Mouse (Mus musculus): ENCODE measurements around the gene Mesd. TPM values are rescaled to one million over a fixed set of nuclear protein-coding genes. Genes with fewer than 3 reads are reported as not detected.
A peak's percentile ranks its signal among the peaks of the same experiment; 100 is the strongest.

Gene Mesd
- polyA plus RNA-seq, 1 experiment: 34.6 TPM

GRCm38 (mm10) chr7:83863554-83863953 is 20.7 kb upstream of the Mesd start:
- no peaks in the 10 kb centered on the region for H3K27me3 ChIP-seq (ENCODE audit: control insufficient read depth, insufficient read depth, low read length)
- H3K4me1 ChIP-seq (ENCODE audit: control insufficient read depth, insufficient read depth, low read length): no peaks in the 10 kb centered on the region
- 58% methylated on average over 2 of the region's 2 CpGs for WGBS
- H3K27ac ChIP-seq (ENCODE audit: insufficient read depth, low read length): no peak overlapping the region
- no peak for TF ChIP-seq POLR2A (IDR thresholded peaks at IDR 0.05; ENCODE audit: borderline replicate concordance, insufficient read depth, low read length)
- TF ChIP-seq CTCF (IDR thresholded peaks at IDR 0.05; ENCODE audit: borderline replicate concordance, insufficient read depth, low read depth, low read length): no peak
- peak in 1 of 2 experiments; percentile 28 for DNase-seq
- no peak overlapping the region for H3K4me3 ChIP-seq (replicated peaks; ENCODE audit: insufficient read depth, low read depth, low read length)

DNA sequence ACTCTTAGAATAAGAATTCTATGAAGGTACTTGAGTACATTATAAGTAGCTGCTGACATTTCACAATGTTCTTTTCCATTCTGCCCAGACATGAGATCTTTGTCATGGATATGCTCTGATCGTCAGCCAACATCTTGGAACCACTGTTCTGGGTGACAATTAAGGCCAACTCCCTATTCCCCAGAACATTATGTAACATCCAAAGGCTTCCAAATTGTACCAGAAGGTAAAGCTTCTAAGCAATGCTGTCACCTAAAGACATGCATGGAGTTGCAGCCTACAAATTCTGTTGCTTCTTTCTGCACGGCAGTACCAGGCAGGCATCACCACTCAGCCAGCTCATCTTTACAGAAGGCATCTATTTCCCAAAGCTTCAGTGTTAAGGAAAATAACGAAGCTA is 16.1 kb upstream of the Mesd start:
- TF ChIP-seq CTCF (IDR thresholded peaks at IDR 0.05; ENCODE audit: borderline replicate concordance, insufficient read depth, low read depth, low read length): no peak
- TF ChIP-seq POLR2A (IDR thresholded peaks at IDR 0.05; ENCODE audit: borderline replicate concordance, insufficient read depth, low read length): no peak
- 68% methylated on average over 3 of the region's 3 CpGs for WGBS
- DNase-seq: no peak
- Histone ChIP-seq H3K27me3 (ENCODE audit: control insufficient read depth, insufficient read depth, low read length) (no peaks in the 10 kb centered on the region), H3K27ac (ENCODE audit: insufficient read depth, low read length) (no peak overlapping the region), H3K4me1 (ENCODE audit: control insufficient read depth, insufficient read depth, low read length) (peaks cover 4% of the 10 kb centered on the region), H3K4me3 (replicated peaks; ENCODE audit: insufficient read depth, low read depth, low read length) (no peak overlapping the region)

- Histone ChIP-seq H3K4me3 (replicated peaks; ENCODE audit: insufficient read depth, low read depth, low read length) (no peak overlapping the region), H3K4me1 (ENCODE audit: control insufficient read depth, insufficient read depth, low read length) (peaks cover 9% of the 10 kb centered on the region), H3K27ac (ENCODE audit: insufficient read depth, low read length) (no peak overlapping the region), H3K27me3 (ENCODE audit: control insufficient read depth, insufficient read depth, low read length) (no peaks in the 10 kb centered on the region)
- DNase-seq: no peak
- 72% methylated on average over 5 of the region's 5 CpGs for WGBS
- TF ChIP-seq CTCF (IDR thresholded peaks at IDR 0.05; ENCODE audit: borderline replicate concordance, insufficient read depth, low read depth, low read length) (no peak), POLR2A (IDR thresholded peaks at IDR 0.05; ENCODE audit: borderline replicate concordance, insufficient read depth, low read length) (no peak)
Observed at GRCm38 (mm10) chr7:83869839-83870543, 14.3 kb upstream of the Mesd start.

GRCm38 (mm10) chr7:83877088-83877487 is 7.2 kb upstream of the Mesd start:
- no peak for TF ChIP-seq POLR2A (IDR thresholded peaks at IDR 0.05; ENCODE audit: borderline replicate concordance, insufficient read depth, low read length)
- no peak for TF ChIP-seq CTCF (IDR thresholded peaks at IDR 0.05; ENCODE audit: borderline replicate concordance, insufficient read depth, low read depth, low read length)
- 77% methylated on average over 3 of the region's 3 CpGs for WGBS

GRCm38 (mm10) chr7:83878676-83879448 is 5.4 kb upstream of the Mesd start:
- H3K4me1 ChIP-seq (ENCODE audit: control insufficient read depth, insufficient read depth, low read length): peaks cover 11% of the 10 kb centered on the region; the same call in 1 of the 2 replicates
- 51% methylated on average over 5 of the region's 5 CpGs for WGBS

More at GRCm38 (mm10) chr7:83877088-83877487, 7.2 kb upstream of the Mesd start:
- no peak overlapping the region for H3K4me3 ChIP-seq (replicated peaks; ENCODE audit: insufficient read depth, low read depth, low read length)
- H3K27me3 ChIP-seq (ENCODE audit: control insufficient read depth, insufficient read depth, low read length): no peaks in the 10 kb centered on the region
- no peak for DNase-seq
- H3K4me1 ChIP-seq (ENCODE audit: control insufficient read depth, insufficient read depth, low read length): peaks cover 10% of the 10 kb centered on the region
- no peak overlapping the region for H3K27ac ChIP-seq (ENCODE audit: insufficient read depth, low read length)

DNA sequence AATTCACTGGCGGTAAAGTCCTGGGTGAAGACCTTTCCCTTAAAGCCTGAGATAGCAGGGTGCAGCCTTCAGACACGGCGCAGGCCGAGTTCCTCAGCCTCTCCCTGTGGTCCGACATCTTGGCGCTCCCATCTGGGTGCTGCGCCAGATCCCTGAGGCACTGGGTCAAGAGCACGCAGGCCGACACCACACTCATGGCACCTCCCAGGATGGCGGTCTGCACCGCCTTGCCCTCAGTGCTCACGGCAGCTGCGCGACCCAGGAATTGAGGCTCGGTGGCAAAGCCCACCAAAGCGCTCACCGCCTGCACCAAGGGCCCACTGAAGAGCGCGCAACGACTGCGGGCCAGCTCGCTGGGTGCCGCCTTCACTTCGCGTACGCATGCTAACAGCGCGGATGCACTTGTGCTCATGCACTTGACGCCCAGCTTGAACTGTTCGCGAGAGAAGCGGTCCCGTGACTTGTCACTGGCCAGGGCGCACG is 2.1 kb upstream of the Mesd start:
- peaks cover 9% of the 10 kb centered on the region; the same call in 1 of the 2 replicates for H3K4me1 ChIP-seq (ENCODE audit: control insufficient read depth, insufficient read depth, low read length)
- peak in 1 of 2 experiments; percentile 35 for DNase-seq
- no peaks in the 10 kb centered on the region for H3K27me3 ChIP-seq (ENCODE audit: control insufficient read depth, insufficient read depth, low read length)
- H3K27ac ChIP-seq (ENCODE audit: insufficient read depth, low read length): no peak overlapping the region
- 88% methylated on average over 35 of the region's 35 CpGs for WGBS
- no peak for TF ChIP-seq CTCF (IDR thresholded peaks at IDR 0.05; ENCODE audit: borderline replicate concordance, insufficient read depth, low read depth, low read length)
- TF ChIP-seq POLR2A (IDR thresholded peaks at IDR 0.05; ENCODE audit: borderline replicate concordance, insufficient read depth, low read length): no peak
- peak overlapping the region; percentile 80 for H3K4me3 ChIP-seq (replicated peaks; ENCODE audit: insufficient read depth, low read depth, low read length)

More at GRCm38 (mm10) chr7:83878676-83879448, 5.4 kb upstream of the Mesd start:
- H3K27ac ChIP-seq (ENCODE audit: insufficient read depth, low read length): peak overlapping the region; percentile 48; the same call in 1 of the 2 replicates
- H3K4me3 ChIP-seq (replicated peaks; ENCODE audit: insufficient read depth, low read depth, low read length): peak overlapping the region; percentile 10
- peak in 1 of 2 experiments; percentile 35 for DNase-seq
- no peak for TF ChIP-seq POLR2A (IDR thresholded peaks at IDR 0.05; ENCODE audit: borderline replicate concordance, insufficient read depth, low read length)
- no peak for TF ChIP-seq CTCF (IDR thresholded peaks at IDR 0.05; ENCODE audit: borderline replicate concordance, insufficient read depth, low read depth, low read length)
- no peaks in the 10 kb centered on the region for H3K27me3 ChIP-seq (ENCODE audit: control insufficient read depth, insufficient read depth, low read length)

GRCm38 (mm10) chr7:83882633-83883275 is 1.5 kb upstream of the Mesd start:
- TF ChIP-seq POLR2A (IDR thresholded peaks at IDR 0.05; ENCODE audit: borderline replicate concordance, insufficient read depth, low read length) (no peak), CTCF (IDR thresholded peaks at IDR 0.05; ENCODE audit: borderline replicate concordance, insufficient read depth, low read depth, low read length) (no peak)
- DNase-seq: peak; percentile 58 to 68
- no peaks in the 10 kb centered on the region for H3K27me3 ChIP-seq (ENCODE audit: control insufficient read depth, insufficient read depth, low read length)
- WGBS: 14% methylated on average over 56 of the region's 56 CpGs
- H3K27ac ChIP-seq (ENCODE audit: insufficient read depth, low read length): peak overlapping the region; percentile 97; the same call in 1 of the 2 replicates
- H3K4me1 ChIP-seq (ENCODE audit: control insufficient read depth, insufficient read depth, low read length): peaks cover 9% of the 10 kb centered on the region; the same call in 1 of the 2 replicates
- peak overlapping the region; percentile 80 for H3K4me3 ChIP-seq (replicated peaks; ENCODE audit: insufficient read depth, low read depth, low read length)

All from cerebellum, adult 2 months (tissue).